Mouse (Mus musculus) olfactory bulb, adult 2 months (tissue): ENCODE results near the gene Myh7. TPM values are rescaled to one million over a fixed set of nuclear protein-coding genes. Genes with fewer than 3 reads are reported as not detected.

ENCODE experiments used
- H3K27ac ChIP-seq: fragments of 200-500 bp; 2 replicates; pipeline ENCODE4 v1.5.1; 2012; ENCODE audit warnings: low read depth, low read length; ENCODE audit not compliant: insufficient read depth
- H3K4me1 ChIP-seq: fragments of 200-500 bp; 2 replicates; pipeline ENCODE4 v1.6.1; 2012; ENCODE audit warnings: low read length; ENCODE audit not compliant: control insufficient read depth, insufficient read depth
- H3K4me3 ChIP-seq: fragments of 200-500 bp; 2 replicates; pipeline ENCODE4 v1.5.1; 2012; ENCODE audit warnings: mild to moderate bottlenecking, low read depth, low read length, moderate library complexity; ENCODE audit not compliant: insufficient read depth
- CTCF ChIP-seq: fragments of 200-500 bp; IDR thresholded peaks from 2 replicates; pipeline ENCODE4 v1.5.1; 2012; ENCODE audit warnings: low read depth, mild to moderate bottlenecking, low read length, moderate library complexity; ENCODE audit not compliant: insufficient read depth
- POLR2A ChIP-seq: fragments of 200-500 bp; IDR thresholded peaks from 2 replicates; pipeline ENCODE4 v1.6.1; 2012; ENCODE audit warnings: mild to moderate bottlenecking, low read depth, low read length, moderate library complexity; ENCODE audit not compliant: insufficient read depth
- WGBS: fragments of 180-500 bp; shearing (Covaris S2); methylation state at CpG from one replicate; pipeline ENCODE4 v1.1.7; 2018; 5-methylcytosine and 5-hydroxymethylcytosine counted together
- polyA plus RNA-seq: library from polyadenylated mRNA; stranded (reverse); fragments of >200 nt; gene quantifications from 2 replicates; pipeline ENCODE4 v1.2.4, GENCODE M21; 2012; ENCODE audit warnings: low replicate concordance; ENCODE audit not compliant: missing spikeins, insufficient read depth, insufficient read length

Myh7 gene
- polyA plus RNA-seq, 1 experiment, result not detected

- TF ChIP-seq CTCF (no peak), POLR2A (no peak)
- Histone ChIP-seq H3K4me1 (peaks cover 13% of the 10 kb centered on the region), H3K27ac (no peak overlapping the region), H3K4me3 (no peak overlapping the region)
- 64% methylated on average over 13 of the region's 13 CpGs for WGBS
Observed at GRCm38 (mm10) chr14:54941024-54941978, 53.1 kb downstream of the Myh7 start.

- Histone ChIP-seq H3K4me1 (peaks cover 13% of the 10 kb centered on the region), H3K4me3 (no peak overlapping the region), H3K27ac (no peak overlapping the region)
- TF ChIP-seq CTCF (no peak), POLR2A (no peak)
- WGBS, result 81% methylated on average over 3 of the region's 3 CpGs
Observed at GRCm38 (mm10) chr14:54940176-54940530, 54.3 kb downstream of the Myh7 start.

- no peak overlapping the region for H3K27ac ChIP-seq
- H3K4me1 ChIP-seq, result peaks cover 13% of the 10 kb centered on the region
- 68% methylated on average over 12 of the region's 12 CpGs for WGBS
- TF ChIP-seq POLR2A, result no peak
- TF ChIP-seq CTCF, result no peak
- H3K4me3 ChIP-seq, result no peak overlapping the region
Observed at GRCm38 (mm10) chr14:54939434-54940175, 54.8 kb downstream of the Myh7 start.

GRCm38 (mm10) chr14:54938431-54939219 is 55.8 kb downstream of the Myh7 start:
- H3K27ac ChIP-seq, result no peak overlapping the region
- 79% methylated on average over 15 of the region's 15 CpGs for WGBS
- H3K4me1 ChIP-seq, result peaks cover 13% of the 10 kb centered on the region
- TF ChIP-seq POLR2A, result no peak
- H3K4me3 ChIP-seq, result no peak overlapping the region

GRCm38 (mm10) chr14:54937361-54938182 is 56.9 kb downstream of the Myh7 start:
- Histone ChIP-seq H3K4me1 (peaks cover 18% of the 10 kb centered on the region), H3K27ac (no peak overlapping the region), H3K4me3 (peak overlapping the region; percentile 9)
- no peak for TF ChIP-seq POLR2A
- TF ChIP-seq CTCF, result no peak
- 81% methylated on average over 16 of the region's 16 CpGs for WGBS

- H3K27ac ChIP-seq, result no peak overlapping the region
- peaks cover 19% of the 10 kb centered on the region for H3K4me1 ChIP-seq
- H3K4me3 ChIP-seq, result peak overlapping the region; percentile 38
- TF ChIP-seq CTCF, result no peak
- TF ChIP-seq POLR2A, result no peak
- WGBS, result 72% methylated on average over 6 of the region's 6 CpGs
Observed at GRCm38 (mm10) chr14:54936831-54937160, 57.6 kb downstream of the Myh7 start.

- Histone ChIP-seq H3K4me1 (peaks cover 19% of the 10 kb centered on the region), H3K27ac (peak within 1 kb of the TSS; percentile 76), H3K4me3 (peak within 1 kb of the TSS; percentile 38)
- TF ChIP-seq CTCF (no peak), POLR2A (no peak)
- whole genome bisulfite sequencing, result 51% methylated on average over 8 of the region's 8 CpGs
Observed at GRCm38 (mm10) chr14:54935904-54936830, 58.3 kb downstream of the Myh7 start, which contains the start of gene Cmtm5. Gene Cmtm5, plus strand, starts transcription at chr14:54936261.

- Histone ChIP-seq H3K27ac (no peak within 1 kb of the TSS), H3K4me1 (peaks cover 26% of the 10 kb centered on the region), H3K4me3 (no peak within 1 kb of the TSS)
- TF ChIP-seq POLR2A (no peak), CTCF (no peak)
- 50% methylated on average over 6 of the region's 6 CpGs for WGBS
Observed at GRCm38 (mm10) chr14:54932645-54933150, 61.7 kb downstream of the Myh7 start, which contains the start of gene Il25. Gene Il25, plus strand, starts transcription at chr14:54932695.
